Mouse (Mus musculus) intestine, embryonic 15.5 days (tissue): Measurements from ENCODE around the gene Ppp1r12c. TPM values are rescaled to one million over a fixed set of nuclear protein-coding genes. Genes with fewer than 3 reads are reported as not detected.

ENCODE experiments used
- ATAC-seq: fragments of 200-750 bp; cut with Nextera tagmentation; 2 replicates; pipeline ENCODE4 v1.8.0; 2017; ENCODE audit warnings: moderate TSS enrichment, moderate library complexity
- H3K27ac ChIP-seq: fragments of 300-500 bp; sonication (generic); 2 replicates; pipeline ENCODE4 v1.5.1; 2015; ENCODE audit warnings: mild to moderate bottlenecking, inconsistent platforms
- H3K27me3 ChIP-seq: fragments of 300-500 bp; sonication (generic); replicated peaks from 2 replicates; pipeline ENCODE4 v1.6.1; 2015; ENCODE audit warnings: inconsistent platforms
- H3K36me3 ChIP-seq: fragments of 300-500 bp; sonication (generic); 2 replicates; pipeline ENCODE4 v1.6.1; 2015; ENCODE audit warnings: inconsistent platforms
- H3K4me1 ChIP-seq: fragments of 300-500 bp; sonication (generic); replicated peaks from 2 replicates; pipeline ENCODE4 v1.6.1; 2015; ENCODE audit warnings: inconsistent platforms
- H3K4me2 ChIP-seq: fragments of 300-500 bp; sonication (generic); replicated peaks from 2 replicates; pipeline ENCODE4 v1.6.1; 2015; ENCODE audit warnings: mild to moderate bottlenecking, inconsistent platforms
- H3K4me3 ChIP-seq: fragments of 300-500 bp; sonication (generic); replicated peaks from 2 replicates; pipeline ENCODE4 v1.5.1; 2015; ENCODE audit warnings: inconsistent platforms
- H3K9ac ChIP-seq: fragments of 300-500 bp; sonication (generic); 2 replicates; pipeline ENCODE4 v1.6.1; 2015; ENCODE audit warnings: inconsistent platforms
- H3K9me3 ChIP-seq: fragments of 300-500 bp; sonication (generic); 2 replicates; pipeline ENCODE4 v1.6.1; 2016; ENCODE audit warnings: inconsistent platforms
- WGBS: fragments of 180-500 bp; shearing (Covaris S2); methylation state at CpG from one replicate; pipeline ENCODE4 v1.1.7; 2015; 5-methylcytosine and 5-hydroxymethylcytosine counted together
- polyA plus RNA-seq: library from polyadenylated mRNA; unstranded; fragments of >200 nt; fragmentation: Nextera tagmentation; extraction: Ambion mirVana; gene quantifications from 2 replicates; pipeline ENCODE4 v1.2.1, GENCODE M21; 2015

The Ppp1r12c gene
- polyA plus RNA-seq, 1 experiment from 2014 or later, result 42.4 TPM

DNA sequence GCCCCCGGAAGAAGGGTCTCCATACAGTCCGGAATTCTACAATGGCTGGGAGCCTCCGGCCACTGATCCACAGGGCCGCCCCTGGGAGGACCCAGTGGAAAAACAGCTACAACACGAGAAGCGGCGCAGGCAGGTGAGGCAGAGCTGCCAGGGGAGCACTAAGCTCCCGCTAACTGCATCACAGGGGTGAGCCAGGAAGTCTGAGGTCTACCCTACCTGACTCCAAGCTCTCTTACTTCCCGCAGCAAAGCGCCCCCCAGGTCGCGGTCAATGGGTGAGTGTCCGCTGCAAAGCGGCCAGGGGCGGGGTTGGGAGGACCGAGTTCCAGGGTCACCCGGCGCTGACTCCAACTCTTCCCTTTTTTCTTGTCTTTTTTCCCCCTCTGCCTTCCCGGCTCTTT lies 27.5 kb downstream of the Ppp1r12c start:
- Histone ChIP-seq H3K4me1 (peaks cover 22% of the 10 kb centered on the region), H3K9me3 (no peaks in the 10 kb centered on the region), H3K27me3 (peaks cover 29% of the 10 kb centered on the region), H3K9ac (no peak overlapping the region), H3K4me3 (no peak overlapping the region), H3K27ac (no peak overlapping the region), H3K4me2 (no peak overlapping the region), H3K36me3 (no peaks in the 10 kb centered on the region)
- ATAC-seq, result no peak
- WGBS, result 11% methylated on average over 19 of the region's 19 CpGs

GRCm38 (mm10) chr7:4471179-4471555 lies 30.3 kb downstream of the Ppp1r12c start:
- no peaks in the 10 kb centered on the region for H3K36me3 ChIP-seq
- H3K27me3 ChIP-seq, result peaks cover 29% of the 10 kb centered on the region
- WGBS, result under 1% methylated on average over 24 of the region's 24 CpGs
- no peak overlapping the region for H3K27ac ChIP-seq
- peak; percentile 84 for ATAC-seq
- H3K4me2 ChIP-seq, result peak overlapping the region; percentile 87
- 0 out of 2 replicates have a peak overlapping the region, but pooled peaks have one; percentile 33 for H3K9ac ChIP-seq
- peak overlapping the region; percentile 37 for H3K4me3 ChIP-seq
- H3K9me3 ChIP-seq, result no peaks in the 10 kb centered on the region
- H3K4me1 ChIP-seq, result peaks cover 11% of the 10 kb centered on the region; the same call in 1 of the 2 replicates

- peaks cover 29% of the 10 kb centered on the region for H3K27me3 ChIP-seq
- no peaks in the 10 kb centered on the region for H3K9me3 ChIP-seq
- H3K4me3 ChIP-seq, result peak overlapping the region; percentile 37
- H3K36me3 ChIP-seq, result no peaks in the 10 kb centered on the region
- WGBS, result 4% methylated on average over 35 of the region's 35 CpGs
- ATAC-seq, result peak; percentile 80
- H3K27ac ChIP-seq, result no peak overlapping the region
- peaks cover 11% of the 10 kb centered on the region; the same call in 1 of the 2 replicates for H3K4me1 ChIP-seq
- H3K4me2 ChIP-seq, result peak overlapping the region; percentile 87
- peak overlapping the region; percentile 33; the same call in 1 of the 2 replicates for H3K9ac ChIP-seq
Measured at GRCm38 (mm10) chr7:4470275-4471178, 31.0 kb downstream of the Ppp1r12c start.

- Histone ChIP-seq H3K9ac (no peak overlapping the region), H3K27me3 (peaks cover 14% of the 10 kb centered on the region; the same call in 1 of the 2 replicates), H3K4me1 (peaks cover 12% of the 10 kb centered on the region), H3K27ac (no peak overlapping the region), H3K9me3 (no peaks in the 10 kb centered on the region), H3K4me3 (no peak overlapping the region), H3K4me2 (no peak overlapping the region), H3K36me3 (no peaks in the 10 kb centered on the region)
- 79% methylated on average over 3 of the region's 3 CpGs for WGBS
- no peak for ATAC-seq
Measured at GRCm38 (mm10) chr7:4467801-4468200, 33.7 kb downstream of the Ppp1r12c start.

DNA sequence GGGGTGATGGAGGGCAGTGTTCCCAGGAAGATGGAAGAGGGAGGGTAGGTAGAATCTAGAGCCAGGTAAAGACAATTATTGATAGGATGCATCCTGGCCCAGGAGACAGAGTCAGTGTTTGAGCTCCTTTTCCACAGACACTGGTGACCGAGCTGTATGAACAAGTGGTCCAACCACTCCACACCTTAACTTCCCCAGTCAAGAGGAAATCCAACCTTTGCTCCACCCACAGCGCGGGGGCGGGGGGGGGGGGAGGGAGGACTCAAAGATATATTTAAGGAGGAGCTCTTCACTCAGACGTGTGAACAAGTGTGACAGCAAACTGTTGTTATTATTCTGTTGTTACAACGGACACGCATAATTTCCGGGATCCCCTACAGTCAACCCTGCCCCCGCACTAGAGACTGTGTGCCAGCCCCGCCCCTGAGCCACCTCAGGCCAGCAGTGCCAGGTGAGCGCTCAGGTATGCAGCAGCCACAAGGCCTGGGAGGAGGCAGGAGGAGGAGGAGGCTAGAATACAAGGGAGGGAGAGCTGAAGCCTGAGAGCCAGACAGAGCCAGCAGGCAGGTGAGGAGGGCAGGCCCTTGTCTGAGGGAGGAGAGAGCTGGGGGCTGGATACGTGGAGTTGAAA lies 37.2 kb downstream of the Ppp1r12c start:
- Histone ChIP-seq H3K36me3 (no peaks in the 10 kb centered on the region), H3K27ac (no peak overlapping the region), H3K27me3 (no peaks in the 10 kb centered on the region), H3K9ac (no peak overlapping the region), H3K4me3 (no peak overlapping the region), H3K4me2 (peak overlapping the region; percentile 34), H3K9me3 (no peaks in the 10 kb centered on the region), H3K4me1 (peaks cover 8% of the 10 kb centered on the region; the same call in 1 of the 2 replicates)
- ATAC-seq, result peak; percentile 92
- 9% methylated on average over 12 of the region's 12 CpGs for WGBS

GRCm38 (mm10) chr7:4460576-4461434 lies 40.7 kb downstream of the Ppp1r12c start, which contains the start of gene Eps8l1:
Gene Eps8l1 (plus strand): TSS chr7:4460674.
- 65% methylated on average over 13 of the region's 16 CpGs for WGBS
- Histone ChIP-seq H3K9me3 (no peaks in the 10 kb centered on the region), H3K36me3 (no peaks in the 10 kb centered on the region), H3K9ac (no peak within 1 kb of the TSS; the same call in 1 of the 2 replicates), H3K27me3 (no peaks in the 10 kb centered on the region), H3K27ac (peak within 1 kb of the TSS; percentile 66), H3K4me2 (peak within 1 kb of the TSS; percentile 50), H3K4me3 (peak within 1 kb of the TSS; percentile 17; the same call in 1 of the 2 replicates), H3K4me1 (peaks cover 8% of the 10 kb centered on the region; the same call in 1 of the 2 replicates)
- peak; percentile 26 for ATAC-seq

- 23% methylated on average over 4 of the region's 4 CpGs for WGBS
- no peaks in the 10 kb centered on the region for H3K9me3 ChIP-seq
- no peaks in the 10 kb centered on the region for H3K27me3 ChIP-seq
- peak overlapping the region; percentile 51 for H3K27ac ChIP-seq
- H3K4me3 ChIP-seq, result no peak overlapping the region
- H3K4me1 ChIP-seq, result no peaks in the 10 kb centered on the region
- H3K4me2 ChIP-seq, result no peak overlapping the region
- no peaks in the 10 kb centered on the region for H3K36me3 ChIP-seq
- peak; percentile 91 for ATAC-seq
- H3K9ac ChIP-seq, result no peak overlapping the region
Measured at GRCm38 (mm10) chr7:4452644-4453043, 48.8 kb downstream of the Ppp1r12c start.

DNA sequence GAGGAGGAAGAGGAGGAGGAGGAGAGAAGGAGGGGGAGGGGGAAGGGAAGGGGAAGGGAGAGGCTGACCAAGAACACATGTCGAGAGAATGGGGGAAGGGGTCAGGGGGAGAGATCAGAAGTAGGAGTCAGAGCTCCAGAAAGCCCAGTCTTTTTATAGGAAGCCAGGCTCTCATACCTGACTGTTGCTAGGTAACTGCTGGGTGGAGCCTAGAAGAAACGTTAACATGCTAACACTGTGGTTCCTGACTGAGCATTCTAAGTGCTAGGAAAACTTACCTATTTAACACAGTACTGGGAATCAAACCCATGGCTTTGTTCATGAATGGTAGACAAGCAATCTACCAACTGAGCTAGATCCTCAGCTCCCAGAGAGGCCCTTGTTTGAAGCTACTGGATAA lies 52.3 kb downstream of the Ppp1r12c start:
- Histone ChIP-seq H3K27ac (no peak overlapping the region), H3K4me3 (no peak overlapping the region), H3K9me3 (no peaks in the 10 kb centered on the region), H3K9ac (no peak overlapping the region), H3K36me3 (peaks cover 1% of the 10 kb centered on the region; the same call in 1 of the 2 replicates), H3K27me3 (no peaks in the 10 kb centered on the region), H3K4me1 (peaks cover 7% of the 10 kb centered on the region; the same call in 1 of the 2 replicates), H3K4me2 (no peak overlapping the region)
- ATAC-seq, result no peak
- WGBS, result 3% methylated on average over 2 of the region's 2 CpGs

DNA sequence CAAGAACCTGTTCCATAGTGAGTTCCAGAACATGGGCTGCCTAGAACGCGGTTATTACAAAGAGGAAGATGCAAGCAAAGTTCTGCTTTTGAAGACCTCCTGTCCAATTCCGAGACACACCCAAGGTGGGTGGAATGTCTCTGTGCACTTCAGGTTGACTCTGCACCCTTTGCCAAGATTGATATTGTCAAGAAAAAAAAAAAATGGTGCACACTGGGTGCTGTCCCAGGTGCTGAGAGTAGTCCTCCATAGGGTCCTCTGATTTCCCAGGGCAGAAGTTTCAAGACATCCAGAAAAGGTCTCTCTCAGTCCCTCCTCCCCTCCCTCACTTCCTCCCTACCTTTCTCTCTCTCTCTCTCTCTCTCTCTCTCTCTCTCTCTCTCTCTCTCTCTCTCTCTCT lies 53.0 kb downstream of the Ppp1r12c start:
- Histone ChIP-seq H3K4me1 (peaks cover 8% of the 10 kb centered on the region; the same call in 1 of the 2 replicates), H3K4me3 (no peak overlapping the region), H3K9me3 (no peaks in the 10 kb centered on the region), H3K4me2 (no peak overlapping the region), H3K9ac (no peak overlapping the region), H3K27ac (no peak overlapping the region), H3K27me3 (no peaks in the 10 kb centered on the region), H3K36me3 (peaks cover 9% of the 10 kb centered on the region; the same call in 1 of the 2 replicates)
- 86% methylated on average over 3 of the region's 3 CpGs for WGBS
- ATAC-seq, result no peak

DNA sequence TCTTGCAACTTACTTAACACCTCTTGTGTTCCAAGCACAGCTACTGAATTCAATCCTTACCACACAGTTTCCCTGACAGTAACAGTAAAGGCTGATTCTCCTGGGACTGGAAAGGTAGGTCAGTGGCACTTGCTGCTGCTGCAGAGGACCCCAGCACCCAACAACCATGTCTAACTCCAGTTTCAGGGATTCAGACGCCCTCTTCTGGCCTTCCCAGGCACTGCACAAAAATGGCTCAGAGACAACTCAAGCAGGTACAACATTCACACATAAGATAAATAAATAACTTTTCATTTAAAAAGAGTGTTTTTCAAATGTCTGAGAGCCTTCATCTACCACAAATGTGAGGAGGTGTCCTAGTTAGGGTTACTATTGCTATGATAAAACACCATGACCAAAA lies 54.3 kb downstream of the Ppp1r12c start:
- Histone ChIP-seq H3K9me3 (no peaks in the 10 kb centered on the region), H3K4me2 (no peak overlapping the region), H3K27me3 (no peaks in the 10 kb centered on the region), H3K9ac (no peak overlapping the region), H3K4me3 (no peak overlapping the region), H3K36me3 (peaks cover 22% of the 10 kb centered on the region), H3K27ac (no peak overlapping the region), H3K4me1 (peaks cover 8% of the 10 kb centered on the region; the same call in 1 of the 2 replicates)
- WGBS, result 3% methylated on average over 1 of the region's 1 CpGs
- ATAC-seq, result no peak

DNA sequence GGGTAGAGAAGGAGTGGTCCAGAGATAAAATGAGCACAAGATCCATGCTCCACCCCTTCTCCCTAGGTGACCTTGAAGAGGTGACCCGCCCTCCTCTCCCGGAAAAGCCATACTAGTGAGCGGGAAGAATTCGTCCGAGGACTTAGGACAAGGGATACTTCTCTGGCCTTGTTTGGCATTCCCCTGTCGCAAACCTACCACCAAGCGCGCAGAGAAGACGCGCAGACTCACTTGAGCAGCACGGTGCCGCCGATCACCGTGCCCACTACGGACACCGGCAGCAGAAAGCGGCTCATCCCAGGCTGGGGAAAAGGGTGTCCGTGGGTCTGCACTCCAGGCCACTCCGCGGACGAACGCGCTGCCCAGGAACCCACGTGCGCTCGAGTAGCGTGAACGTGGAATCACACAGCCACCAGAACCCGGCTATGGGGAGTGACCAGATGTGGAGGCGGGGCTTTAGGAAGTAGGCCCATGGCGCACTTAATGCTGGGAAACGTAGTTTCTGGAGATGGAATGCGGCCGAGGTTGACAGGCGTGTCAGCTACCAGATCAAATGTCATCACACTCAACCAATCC lies 56.2 kb downstream of the Ppp1r12c start, which contains the start of gene Rdh13:
TSS of gene Rdh13 (minus strand) at position 434 of the 576 bp plus-strand sequence.
- H3K9me3 ChIP-seq, result no peaks in the 10 kb centered on the region
- H3K27ac ChIP-seq, result peak within 1 kb of the TSS; percentile 85
- peak within 1 kb of the TSS; percentile 67 for H3K4me2 ChIP-seq
- H3K4me3 ChIP-seq, result peak within 1 kb of the TSS; percentile 82
- peak; percentile 98 for ATAC-seq
- no peaks in the 10 kb centered on the region for H3K27me3 ChIP-seq
- WGBS, result under 1% methylated on average over 35 of the region's 35 CpGs
- H3K4me1 ChIP-seq, result peaks cover 8% of the 10 kb centered on the region; the same call in 1 of the 2 replicates
- H3K9ac ChIP-seq, result peak within 1 kb of the TSS; percentile 78
- peaks cover 24% of the 10 kb centered on the region for H3K36me3 ChIP-seq
